Mouse (Mus musculus) T-helper 2 cell (primary cell): ENCODE data around the gene Stx3.

Experiments used
- in situ Hi-C: fragments of 300-600 bp; cut with MboI, MseI; formaldehyde crosslinking; loops from one replicate; pipeline ENCODE4 v1.15.1; 2025; ENCODE audit warnings: high pct_unique_total_duplicates

The Stx3 gene

GRCm38 (mm10) chr19:11727304-11727703, 91.9 kb downstream of the Stx3 start:
- in situ Hi-C loops: no loop called here

- in situ Hi-C loops: no loop called here
Observed at GRCm38 (mm10) chr19:11725915-11726314, 93.3 kb downstream of the Stx3 start.
